Comparison of ENCODE assay signal across 15 mouse cellular contexts in the genomic region with DNA sequence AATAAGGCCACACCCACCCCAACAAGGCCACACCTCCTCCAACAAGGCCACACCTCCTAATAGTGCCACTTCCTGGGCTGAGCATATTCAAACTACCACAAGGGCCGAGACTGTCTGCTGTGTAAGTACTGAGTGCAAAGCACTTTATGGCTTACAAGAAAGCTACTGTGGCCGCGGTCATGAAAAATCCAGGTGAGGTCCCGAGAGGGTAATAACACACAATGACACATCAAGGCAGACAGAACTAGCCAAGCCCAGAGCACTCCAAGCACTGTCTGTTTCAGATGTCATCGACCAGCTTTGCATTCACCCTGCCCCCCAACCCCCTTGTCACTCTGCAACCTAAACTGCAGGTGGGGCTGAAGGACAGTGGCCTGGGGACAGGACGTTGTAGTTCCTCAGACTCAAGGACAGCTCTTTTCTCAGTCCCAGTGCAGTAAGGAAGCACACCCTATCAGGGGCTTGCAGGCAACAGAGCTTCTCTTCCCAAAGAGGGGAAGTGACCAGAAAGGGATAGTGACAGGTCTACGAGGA. TPM values are rescaled to one million over a fixed set of nuclear protein-coding genes. Genes with fewer than 3 reads are reported as not detected.
DNase-seq lines count a peak whose midpoint lies in the region; ATAC-seq and TF ChIP-seq lines count a peak whose summit lies in the region.
"Had no signal": no experiment of that assay in that cellular context is flagged by ENCODE, and none has a peak within 500 bp of the region (broad histone marks: within the 10 kb centered on the region; RNA-seq: fewer than 3 reads in every experiment).

No protein-coding gene starts in this region.

- H3K9ac ChIP-seq in kidney, embryonic 15.5 days: no peak overlapping the region
- no peak overlapping the region for H3K9ac ChIP-seq in ES-E14 (ENCODE audit: insufficient read depth, low read depth, low read length, poor library complexity, severe bottlenecking)
- no peak overlapping the region for H3K9ac ChIP-seq in intestine, embryonic 15.5 days
- H3K9ac ChIP-seq: forebrain, embryonic 13.5 days; hindbrain, embryonic 12.5 days had no signal

- no peak overlapping the region for H3K4me3 ChIP-seq in kidney, embryonic 15.5 days (replicated peaks)
- no peak overlapping the region for H3K4me3 ChIP-seq in kidney, adult 2 months (ENCODE audit: insufficient read depth, low read depth, low read length)
- H3K4me3 ChIP-seq in ES-E14 (ENCODE audit: insufficient read depth in 1 of 2, low read depth in 1 of 2, low read length in 2 of 2, poor library complexity in 1 of 2, severe bottlenecking in 1 of 2): peak overlapping the region; percentile 16 to 83; a peak in 3 of 4 replicates
- H3K4me3 ChIP-seq in intestine, embryonic 15.5 days (replicated peaks): no peak overlapping the region
- H3K4me3 ChIP-seq: forebrain, embryonic 13.5 days; hindbrain, embryonic 12.5 days had no signal

- H3K27me3 ChIP-seq in kidney, embryonic 15.5 days: peaks cover 9% of the 10 kb centered on the region
- no peaks in the 10 kb centered on the region for H3K27me3 ChIP-seq in kidney, adult 2 months (replicated peaks; ENCODE audit: control insufficient read depth, insufficient read depth, low read length)
- H3K27me3 ChIP-seq in intestine, embryonic 15.5 days (replicated peaks): no peaks in the 10 kb centered on the region
- H3K27me3 ChIP-seq: forebrain, embryonic 13.5 days; hindbrain, embryonic 12.5 days had no signal

- in situ Hi-C loops in ES-E14 (cut with MboI; ENCODE audit: low sequenced_read_pairs in 2 of 2, unreplicated experiment in 2 of 2): no loop called here

- WGBS in kidney, embryonic 15.5 days: 31% methylated on average over 7 of the region's 7 CpGs
- 40% methylated on average over 7 of the region's 7 CpGs for WGBS in kidney, adult 2 months
- 29% methylated on average over 7 of the region's 7 CpGs for WGBS in intestine, embryonic 15.5 days

- H3K36me3 ChIP-seq in kidney, embryonic 15.5 days: peaks cover 16% of the 10 kb centered on the region; the same call in 1 of the 2 replicates
- H3K36me3 ChIP-seq in kidney, adult 2 months (ENCODE audit: control insufficient read depth, insufficient read depth, low read length): no peaks in the 10 kb centered on the region
- H3K36me3 ChIP-seq in ES-E14 (ENCODE audit: control insufficient read depth, insufficient read depth, low read length, poor library complexity, severe bottlenecking): no peaks in the 10 kb centered on the region
- no peaks in the 10 kb centered on the region for H3K36me3 ChIP-seq in intestine, embryonic 15.5 days
- H3K36me3 ChIP-seq: G1E had no signal

- no peak for DNase-seq in kidney, adult 2 months
- DNase-seq in ES-E14 (ENCODE audit: low read depth, low spot score): no peak
- no peak for DNase-seq in layer of hippocampus, adult 18-20 months (ENCODE audit: low spot score in 2 of 2)
- no peak for DNase-seq in cerebellum, postnatal 14 days
- no peak for DNase-seq in right cerebral cortex, postnatal 4 days
- DNase-seq: gastrocnemius, postnatal 25 days; thymus, postnatal 36 days had no signal

- 0 out of 2 replicates have a peak, but pooled peaks have one; percentile 14 for ATAC-seq in kidney, embryonic 15.5 days (replicated peaks; ENCODE audit: low FRiP score)
- ATAC-seq in intestine, embryonic 15.5 days: peak; percentile 59
- ATAC-seq in megakaryocyte progenitor cell, adult 5-6 weeks (replicated peaks; ENCODE audit: poor library complexity): peak; percentile 52
- ATAC-seq: forebrain, embryonic 13.5 days had no signal

- H3K4me2 ChIP-seq in kidney, embryonic 15.5 days: no peak overlapping the region
- 0 out of 2 replicates have a peak overlapping the region, but pooled peaks have one; percentile 17 for H3K4me2 ChIP-seq in intestine, embryonic 15.5 days (replicated peaks)
- H3K4me2 ChIP-seq: forebrain, embryonic 13.5 days; hindbrain, embryonic 12.5 days had no signal

- 0 out of 2 replicates have a peak, but pooled peaks cover 5% of the 10 kb centered on the region for H3K4me1 ChIP-seq in kidney, embryonic 15.5 days
- H3K4me1 ChIP-seq in kidney, adult 2 months (ENCODE audit: control insufficient read depth, insufficient read depth, low read length): no peaks in the 10 kb centered on the region
- peaks cover 6 to 19% of the 10 kb centered on the region in 2 experiments for H3K4me1 ChIP-seq in ES-E14 (ENCODE audit: control insufficient read depth in 2 of 2, insufficient read depth in 2 of 2, low read length in 2 of 2, poor library complexity in 1 of 2)
- no peaks in the 10 kb centered on the region for H3K4me1 ChIP-seq in intestine, embryonic 15.5 days (replicated peaks)
- H3K4me1 ChIP-seq: forebrain, embryonic 13.5 days; hindbrain, embryonic 12.5 days had no signal

- no peak for TF ChIP-seq POLR2A in kidney, adult 2 months (IDR thresholded peaks at IDR 0.05; ENCODE audit: low read depth, low read length)

- TF ChIP-seq CTCF in kidney, adult 2 months (conservative IDR thresholded peaks at IDR 0.05; ENCODE audit: insufficient read depth, insufficient read length, low read depth, low read length): no peak

- H3K27ac ChIP-seq in kidney, embryonic 15.5 days: no peak overlapping the region
- H3K27ac ChIP-seq in kidney, adult 2 months (ENCODE audit: insufficient read depth, low read depth, low read length): no peak overlapping the region
- H3K27ac ChIP-seq in ES-E14 (ENCODE audit: insufficient read depth, low read depth, low read length, poor library complexity, severe bottlenecking): no peak overlapping the region
- H3K27ac ChIP-seq in intestine, embryonic 15.5 days: 0 out of 2 replicates have a peak overlapping the region, but pooled peaks have one; percentile 14
- H3K27ac ChIP-seq: forebrain, embryonic 13.5 days; hindbrain, embryonic 12.5 days; macrophage had no signal

- H3K9me3 ChIP-seq in kidney, embryonic 15.5 days (replicated peaks): no peaks in the 10 kb centered on the region
- no peaks in the 10 kb centered on the region for H3K9me3 ChIP-seq in ES-E14 (ENCODE audit: control insufficient read depth, insufficient read depth, low read depth, low read length)
- H3K9me3 ChIP-seq in intestine, embryonic 15.5 days: no peaks in the 10 kb centered on the region
- H3K9me3 ChIP-seq: forebrain, embryonic 13.5 days; G1E; hindbrain, embryonic 12.5 days had no signal

TF ChIP-seq in ES-E14, 5 proteins besides CTCF, POLR2A, EP300 and RAD21:
- TF ChIP-seq ZC3H11A (IDR thresholded peaks at IDR 0.05; ENCODE audit: borderline replicate concordance, low read depth, low read length): no peak
- no peak for TF ChIP-seq ZNF384 (IDR thresholded peaks at IDR 0.05; ENCODE audit: low read depth, low read length)
- peak; percentile 36; the same call in 1 of the 2 replicates for TF ChIP-seq HCFC1 (IDR thresholded peaks at IDR 0.05; ENCODE audit: borderline replicate concordance, insufficient read depth, low read length)
- TF ChIP-seq MAFK (IDR thresholded peaks at IDR 0.05; ENCODE audit: insufficient read depth, low read depth, low read length): no peak
- no peak for TF ChIP-seq CHD2 (IDR thresholded peaks at IDR 0.05; ENCODE audit: low read depth, low read length)
TF ChIP-seq in ES-E14: peak in this region for 1.

RNA-seq across cellular contexts. Expression of a gene that starts 27.8 kb away (rescaled TPM):
- 43.8 and 48.8 TPM in 2 replicates for polyA plus RNA-seq in kidney, embryonic 15.5 days (2015; fragmentation: Nextera tagmentation; extraction: Ambion mirVana)
- polyA plus RNA-seq in kidney, adult 2 months (2012; rRNA removed): 54.8 and 77.5 TPM in 2 replicates
- total RNA-seq in ES-E14 (2012; rRNA removed): 4.6 and 8.0 TPM in 2 replicates
- 20.0 and 21.0 TPM in 2 replicates for polyA plus RNA-seq in intestine, embryonic 15.5 days (2015; fragmentation: Nextera tagmentation; extraction: Ambion mirVana)
- total RNA-seq in megakaryocyte progenitor cell, adult 5-6 weeks (2015): 0.07 TPM in 1 of 2 replicates, not detected in the other
- not detected in 2 replicates for total RNA-seq in megakaryocyte progenitor cell, adult 5-6 weeks (2017)
- 10 to 100 TPM in 1 of 2 experiments, 1 to 10 TPM in 1; 9.4 to 11.2 TPM for total RNA-seq in layer of hippocampus, adult 18-20 months (2021)
- total RNA-seq: G1E had no signal
- polyA plus RNA-seq: G1E, macrophage had no signal

RNA-seq across cellular contexts. Expression of a gene that starts 29.0 kb away (rescaled TPM):
- 0.26 and 0.39 TPM in 2 replicates for polyA plus RNA-seq in kidney, embryonic 15.5 days (2015; fragmentation: Nextera tagmentation; extraction: Ambion mirVana)
- polyA plus RNA-seq in kidney, adult 2 months (2012; rRNA removed): 64.7 and 89.1 TPM in 2 replicates
- total RNA-seq in ES-E14 (2012; rRNA removed): 0.09 and 0.53 TPM in 2 replicates
- polyA plus RNA-seq in intestine, embryonic 15.5 days (2015; fragmentation: Nextera tagmentation; extraction: Ambion mirVana): not detected in 2 replicates
- total RNA-seq in megakaryocyte progenitor cell, adult 5-6 weeks (2015): not detected in 2 replicates
- total RNA-seq in megakaryocyte progenitor cell, adult 5-6 weeks (2017): not detected in 2 replicates
- not detected for total RNA-seq in layer of hippocampus, adult 18-20 months (2021)
- total RNA-seq: adrenal gland, postnatal 10 days; gastrocnemius, postnatal 25 days had no signal
- polyA plus RNA-seq: forebrain, embryonic 13.5 days; G1E; macrophage had no signal

RNA-seq across cellular contexts. Expression of a gene that starts 57.2 kb away (rescaled TPM):
- 70.7 and 81.3 TPM in 2 replicates for polyA plus RNA-seq in kidney, embryonic 15.5 days (2015; fragmentation: Nextera tagmentation; extraction: Ambion mirVana)
- polyA plus RNA-seq in kidney, adult 2 months (2012; rRNA removed): 235 and 321 TPM in 2 replicates
- total RNA-seq in ES-E14 (2012; rRNA removed): 97.5 and 145 TPM in 2 replicates
- 5.4 and 6.1 TPM in 2 replicates for polyA plus RNA-seq in intestine, embryonic 15.5 days (2015; fragmentation: Nextera tagmentation; extraction: Ambion mirVana)
- total RNA-seq in megakaryocyte progenitor cell, adult 5-6 weeks (2015): not detected in 2 replicates
- not detected in 2 replicates for total RNA-seq in megakaryocyte progenitor cell, adult 5-6 weeks (2017)
- 100 to 1,000 TPM in 1 of 2 experiments, 10 to 100 TPM in 1; 91.8 to 107 TPM for total RNA-seq in layer of hippocampus, adult 18-20 months (2021)
- total RNA-seq: G1E had no signal
- polyA plus RNA-seq: G1E had no signal

RNA-seq across cellular contexts. Expression of a gene that starts 57.2 kb away (rescaled TPM):
- 0.36 and 0.57 TPM in 2 replicates for polyA plus RNA-seq in kidney, embryonic 15.5 days (2015; fragmentation: Nextera tagmentation; extraction: Ambion mirVana)
- 0.25 and 0.62 TPM in 2 replicates for polyA plus RNA-seq in kidney, adult 2 months (2012; rRNA removed)
- 0.49 TPM in 1 of 2 replicates, not detected in the other for total RNA-seq in ES-E14 (2012; rRNA removed)
- polyA plus RNA-seq in intestine, embryonic 15.5 days (2015; fragmentation: Nextera tagmentation; extraction: Ambion mirVana): not detected in 2 replicates
- not detected in 2 replicates for total RNA-seq in megakaryocyte progenitor cell, adult 5-6 weeks (2015)
- total RNA-seq in megakaryocyte progenitor cell, adult 5-6 weeks (2017): not detected in 2 replicates
- 1 to 10 TPM in 1 of 2 experiments, under 1 TPM in 1; 0.69 to 2.4 TPM for total RNA-seq in layer of hippocampus, adult 18-20 months (2021)
- total RNA-seq: G1E; gastrocnemius, postnatal 25 days had no signal
- polyA plus RNA-seq: G1E, macrophage had no signal

Comparison
In these comparisons a context has a peak if more than half of its experiments do, and no peak if none do; other contexts are left out.
1. H3K4me3 ChIP-seq: peak in ES-E14 (2 of 2); none in kidney, embryonic 15.5 days (single experiment), kidney, adult 2 months (single experiment) and intestine, embryonic 15.5 days (single experiment).
2. RNA of a gene that starts 57.2 kb away (total RNA-seq): 97.5 to 145 TPM in ES-E14 and 91.8 to 107 TPM in layer of hippocampus, adult 18-20 months; not detected in megakaryocyte progenitor cell, adult 5-6 weeks; every median in the first group is over 10 times any median in the second.
3. Peak in every context shown above with its lines, with median percentiles within 50 percentile points of each other: ATAC-seq.